Mouse (Mus musculus) layer of hippocampus, postnatal 14 days (tissue): Measurements from ENCODE around the gene Gm49510. TPM values are rescaled to one million over a fixed set of nuclear protein-coding genes. Genes with fewer than 3 reads are reported as not detected.

Experiments
- DNase-seq, 2 experiments: peaks; one replicate each; pipeline ENCODE4 v3.0.0; 2021 to 2022; ENCODE audit warnings: low spot score in 2 of 2, mixed read lengths in 1 of 2
- microRNA-seq, 2 experiments: library from miRNA; unstranded; fragments of <30 nt; microRNA quantifications; one replicate each; pipeline ENCODE4 v1.2.0; 2021
- total RNA-seq, 2 experiments: library from RNA; stranded (reverse); gene quantifications; 2 replicates each; pipeline ENCODE4 v1.2.3; 2021

Gm49510 gene
- total RNA-seq, 2 experiments from 2014 or later = 0.25 TPM; not detected in 1

DNA sequence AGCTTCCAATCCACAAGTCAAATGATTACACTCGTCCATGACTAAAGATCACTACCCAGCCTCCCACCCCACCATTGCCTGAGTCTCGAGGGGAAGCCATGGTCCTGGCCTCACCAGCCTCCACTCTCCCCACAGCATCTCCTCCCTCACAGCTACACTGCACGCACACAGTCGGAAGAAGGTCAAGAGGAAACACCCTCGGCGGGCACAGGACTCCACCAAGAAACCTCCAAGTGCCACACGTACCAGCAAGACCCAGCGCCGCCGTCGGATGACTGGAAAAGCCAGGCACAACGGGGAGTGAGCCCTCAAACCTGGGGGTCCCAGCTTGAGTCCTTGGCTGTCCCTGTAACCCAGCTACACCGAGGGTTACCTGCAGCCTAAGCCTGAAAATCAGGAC is 40.9 kb downstream of the Gm49510 start:
- no peak for DNase-seq

DNA sequence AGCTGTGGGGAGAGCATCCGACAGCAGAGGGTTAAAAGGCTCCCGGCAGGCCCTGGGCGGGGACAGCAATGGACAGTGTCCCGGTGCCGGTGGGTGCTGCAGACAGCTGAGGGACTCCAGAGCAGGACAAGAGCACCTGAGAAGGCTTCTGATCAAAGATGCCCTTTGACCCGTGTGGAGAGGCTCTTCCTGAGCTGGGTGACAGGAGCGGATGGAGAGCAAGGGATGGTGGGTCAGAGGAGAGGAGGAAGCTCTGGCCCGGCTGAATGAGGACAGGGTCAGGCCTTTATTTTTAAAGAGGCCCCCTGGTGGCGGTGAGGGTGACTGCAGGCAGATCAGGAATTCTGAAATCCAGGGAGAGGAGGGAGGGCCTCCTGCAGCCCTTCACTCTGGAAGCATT is 43.2 kb downstream of the Gm49510 start:
- DNase-seq = peak; percentile 84

DNA sequence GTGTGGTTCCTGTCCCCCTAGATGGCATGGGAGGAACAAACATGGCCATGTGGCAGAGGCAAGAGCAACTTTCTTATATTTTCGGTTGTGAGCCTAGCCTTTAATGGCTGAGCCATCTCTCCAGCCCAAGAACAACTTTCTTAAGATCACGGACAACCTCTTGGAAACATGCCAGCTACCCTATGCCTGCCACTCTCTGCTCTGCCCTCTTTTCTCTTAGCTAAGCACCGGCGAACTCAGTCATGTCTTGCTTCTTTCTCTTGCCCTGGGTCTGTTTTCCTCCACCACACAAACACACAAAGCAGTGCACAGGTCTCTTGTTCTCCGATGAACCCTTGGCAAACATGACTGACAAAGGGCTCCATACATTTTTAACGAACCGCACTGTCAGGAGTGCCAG is 46.8 kb downstream of the Gm49510 start:
- DNase-seq = no peak

DNA sequence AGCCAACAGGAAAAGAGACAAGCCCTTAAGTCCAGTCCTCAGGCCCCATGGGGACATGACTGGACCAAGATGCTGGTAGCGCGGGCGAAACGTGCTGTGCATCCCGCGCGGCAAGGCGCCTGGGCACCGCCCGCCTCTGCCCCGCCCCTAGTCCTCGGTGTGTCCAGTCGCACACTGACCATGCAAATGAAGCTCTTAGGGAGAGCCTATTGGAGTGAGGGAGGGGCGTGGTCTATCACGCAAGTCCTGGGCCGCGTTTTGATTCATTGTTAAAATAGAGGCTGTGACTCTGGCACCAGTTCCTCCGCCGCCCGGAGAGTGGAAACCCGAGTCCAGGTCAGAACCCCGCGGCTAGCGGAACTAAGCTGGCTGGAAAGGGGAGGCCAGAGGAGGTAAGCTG is 48.2 kb downstream of the Gm49510 start, which contains the start of gene Triobp:
Gene Triobp, plus strand, starts transcription at position 68 of the 400 bp plus-strand sequence.
- DNase-seq = peak; percentile 66 to 91

DNA sequence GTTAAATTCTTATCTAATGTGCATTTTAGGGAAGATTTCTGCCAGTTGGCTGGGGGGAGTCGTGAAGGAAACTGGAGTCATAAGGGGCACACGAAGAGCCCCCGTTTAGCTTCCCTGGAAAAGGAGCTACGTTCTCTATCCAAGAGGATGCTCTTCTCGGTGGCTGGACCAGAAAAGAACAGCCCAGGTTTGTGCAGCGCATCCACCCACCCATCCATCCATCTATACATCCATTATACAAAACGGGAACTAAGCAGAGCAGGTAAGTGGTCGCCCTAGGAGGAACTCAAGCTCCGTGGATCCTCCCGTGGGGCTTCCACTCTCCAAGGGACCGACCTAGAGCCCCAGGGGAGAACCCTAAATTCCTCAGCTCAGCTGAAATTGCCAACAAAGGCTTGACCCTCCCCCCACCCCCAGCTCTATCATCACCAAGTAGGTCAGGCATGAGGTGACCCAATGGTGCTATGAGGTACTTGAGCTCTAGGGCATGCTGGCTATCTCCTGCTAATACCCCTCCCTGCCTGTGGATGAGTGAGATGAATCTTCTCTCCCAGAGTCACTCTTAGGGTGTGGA is 48.8 kb downstream of the Gm49510 start:
- no peak for DNase-seq

DNA sequence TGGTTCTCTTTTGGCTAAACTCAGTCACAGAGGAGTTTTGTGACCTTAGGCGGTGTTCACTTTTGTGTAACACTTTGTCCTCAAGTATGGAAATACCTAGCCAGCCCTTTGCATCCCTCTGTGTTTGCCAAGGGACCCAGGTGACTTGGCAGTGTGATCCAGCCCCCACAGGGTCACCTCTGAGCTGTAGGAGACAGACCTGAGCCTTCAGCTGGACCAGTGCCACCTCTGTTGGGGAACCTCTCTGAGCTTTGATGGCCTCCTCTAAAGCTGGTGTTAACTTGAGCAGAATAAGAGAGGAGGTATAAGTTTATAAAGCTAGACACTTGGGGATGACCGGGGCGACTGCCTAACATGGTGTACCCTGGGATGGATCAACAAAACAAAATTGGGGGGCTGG is 49.4 kb downstream of the Gm49510 start:
- DNase-seq = no peak

DNA sequence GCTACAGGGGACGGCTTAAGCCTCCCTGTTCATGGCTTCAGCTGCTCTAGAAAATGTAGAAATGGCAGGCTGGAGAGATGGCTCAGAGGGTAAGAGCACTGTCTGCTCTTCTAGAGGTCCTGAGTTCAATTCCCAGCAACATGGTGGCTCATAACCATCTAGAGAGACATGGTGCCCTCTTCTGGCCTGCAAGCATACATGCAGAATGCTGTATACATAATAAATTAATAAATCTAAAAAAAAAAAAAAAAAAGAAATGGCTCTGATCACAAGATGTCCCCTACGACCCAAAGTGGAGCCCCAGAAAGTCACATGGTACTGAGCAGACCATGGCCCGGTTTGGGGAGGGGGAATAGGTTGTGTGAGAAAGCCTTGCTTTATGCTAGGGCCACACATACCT is 56.2 kb downstream of the Gm49510 start:
- no peak for DNase-seq

DNA sequence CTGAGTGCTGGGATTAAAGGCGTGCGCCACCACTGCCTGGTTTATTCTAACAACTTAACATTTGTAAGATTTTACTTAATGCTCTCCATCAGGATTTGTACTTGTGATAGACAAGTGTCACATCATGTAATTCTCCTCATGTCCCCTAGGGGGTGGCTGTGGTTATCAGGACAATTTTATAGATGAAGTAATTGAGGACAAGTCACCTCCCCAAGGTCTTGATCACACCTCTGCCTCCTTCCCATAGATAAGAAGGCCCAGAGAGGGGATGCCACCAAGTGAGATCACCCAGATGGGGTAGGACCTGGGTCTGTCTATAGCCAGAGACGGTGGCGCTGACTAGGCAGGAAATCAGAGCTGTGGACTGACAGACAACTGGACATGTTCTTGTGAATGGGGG is 56.9 kb downstream of the Gm49510 start:
- no peak for DNase-seq

DNA sequence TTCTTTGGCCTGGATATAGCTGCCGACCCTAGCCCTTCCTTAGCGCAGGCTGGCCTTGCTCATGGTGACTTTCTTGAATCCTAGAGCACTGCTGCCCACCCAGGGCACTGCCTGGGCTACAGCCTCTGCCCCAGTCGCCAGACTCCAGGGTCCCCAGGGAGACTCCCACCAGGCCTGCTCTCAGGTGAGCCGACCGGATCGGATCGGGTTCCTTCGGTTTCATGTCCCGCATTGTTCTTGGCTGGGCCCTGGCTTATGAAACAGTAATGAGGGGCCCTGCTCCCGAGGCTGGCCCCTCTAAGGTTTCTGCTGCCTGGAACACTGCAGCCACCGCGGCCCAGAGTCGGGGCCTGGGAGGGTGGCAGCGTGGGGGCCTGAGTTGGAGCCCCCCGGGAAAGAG is 57.6 kb downstream of the Gm49510 start:
- no peak for DNase-seq

DNA sequence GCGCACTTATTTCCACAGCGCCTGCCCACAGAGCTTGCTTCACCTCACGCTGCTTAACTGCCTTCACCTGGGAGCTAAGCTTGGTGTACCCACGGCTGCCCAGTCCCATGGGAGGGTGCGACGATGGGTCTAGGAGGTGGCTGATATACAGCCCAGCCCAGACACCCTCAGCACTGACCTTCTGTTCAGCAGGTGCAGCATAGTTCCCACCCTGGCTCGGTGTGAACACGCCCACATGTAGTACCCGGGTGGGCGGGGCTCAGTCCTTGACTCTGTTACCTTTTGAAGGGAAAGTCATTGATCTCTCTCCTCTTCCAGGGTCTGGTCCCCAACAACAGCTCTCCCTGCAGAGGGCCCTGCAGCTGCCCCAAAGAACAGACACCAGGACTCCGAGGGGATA is 60.1 kb downstream of the Gm49510 start:
- DNase-seq = no peak

DNA sequence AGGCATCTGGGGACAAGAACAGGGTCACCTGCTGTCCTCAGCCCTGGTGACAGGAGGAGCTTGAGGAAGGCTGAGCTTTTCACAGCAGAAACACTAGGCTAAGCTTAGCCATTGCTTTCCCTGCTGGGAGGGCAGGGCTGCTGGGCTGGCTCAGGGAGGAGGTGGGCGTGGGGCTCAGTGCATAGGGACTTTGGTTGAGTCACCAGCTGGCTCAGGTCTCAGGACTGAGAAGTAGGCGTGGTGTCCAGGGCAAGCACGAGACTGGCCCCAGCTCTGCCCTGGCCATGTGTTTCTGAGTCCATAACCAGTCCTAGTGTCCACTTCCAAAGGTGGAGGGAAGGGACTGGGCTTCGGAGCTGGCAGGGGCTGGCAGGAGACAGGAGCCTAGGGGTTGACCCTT is 60.6 kb downstream of the Gm49510 start:
- DNase-seq = no peak

DNA sequence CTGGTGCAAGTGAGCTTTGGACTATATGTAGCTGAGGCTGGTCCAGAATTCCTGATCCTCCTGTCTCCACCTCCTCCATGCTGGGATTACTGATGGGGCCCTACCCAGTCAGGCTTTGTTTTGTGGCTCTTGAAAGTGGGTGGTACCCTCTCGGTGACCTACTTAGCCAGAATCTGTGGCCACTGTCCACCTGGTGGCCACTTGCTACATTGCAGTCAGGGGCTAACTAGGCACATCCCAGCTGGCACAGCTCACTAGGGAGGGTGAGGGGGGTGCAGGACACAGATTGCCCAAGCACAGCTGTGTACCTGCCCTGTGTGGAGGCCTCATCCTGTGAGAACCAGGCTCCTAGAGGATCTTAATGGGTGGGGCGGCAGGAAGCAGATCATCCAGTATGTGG is 63.4 kb downstream of the Gm49510 start:
- DNase-seq = peak in 1 of 2 experiments; percentile 41

Small RNA genes within 50 kb of the gene (microRNA-seq; reads per million reads assigned to microRNA genes)
- gene Mir6955 = 0 to 1.1 reads per million in 2 experiments

Other genes with a start within 250 kb of the Gm49510 start
- 100 to 1,000 TPM; 161 to 171 TPM for gene Elfn2, start 180.9 kb upstream of the Gm49510 start, total RNA-seq
- gene Mfng, start 126.2 kb upstream of the Gm49510 start, total RNA-seq = 1 to 10 TPM; 7.9 to 8.3 TPM
- 1 to 10 TPM; 4.8 to 4.9 TPM for gene Card10, start 96.6 kb upstream of the Gm49510 start, total RNA-seq
- 10 to 100 TPM in 1 of 2 experiments, 1 to 10 TPM in 1; 9.9 to 10.5 TPM for gene Cdc42ep1, start 57.0 kb upstream of the Gm49510 start, total RNA-seq
- gene Lgals2, start 44.1 kb upstream of the Gm49510 start, total RNA-seq = not detected
- gene Gga1, start 22.5 kb upstream of the Gm49510 start, total RNA-seq = 10 to 100 TPM; 51.3 to 52.4 TPM
- 10 to 100 TPM; 16.1 to 16.8 TPM for gene Sh3bp1, start 101 bp downstream of the Gm49510 start, total RNA-seq
- 100 to 1,000 TPM; 141 to 146 TPM for gene Pdxp, start 14.3 kb downstream of the Gm49510 start, total RNA-seq
- gene Lgals1, start 27.1 kb downstream of the Gm49510 start, total RNA-seq = 10 to 100 TPM; 15.3 to 27.0 TPM
- gene Nol12, start 35.3 kb downstream of the Gm49510 start, total RNA-seq = 10 to 100 TPM; 35.9 to 36.1 TPM
- gene Triobp, start 48.1 kb downstream of the Gm49510 start, total RNA-seq = 10 to 100 TPM; 19.3 to 21.1 TPM
- gene H1f0, start 128.8 kb downstream of the Gm49510 start, total RNA-seq = 10 to 100 TPM; 88.8 to 94.3 TPM
- under 1 TPM in 1 of 2 experiments, not detected in 1; 0.72 TPM for gene Galr3, start 142.2 kb downstream of the Gm49510 start, total RNA-seq
- 10 to 100 TPM; 18.9 to 19.0 TPM for gene Ankrd54, start 163.2 kb downstream of the Gm49510 start, total RNA-seq
- 10 to 100 TPM; 82.2 to 83.1 TPM for gene Eif3l, start 175.5 kb downstream of the Gm49510 start, total RNA-seq
- gene Micall1, start 209.2 kb downstream of the Gm49510 start, total RNA-seq = 10 to 100 TPM; 36.5 to 39.3 TPM
- 100 to 1,000 TPM; 114 to 125 TPM for gene Polr2f, start 241.3 kb downstream of the Gm49510 start, total RNA-seq
- gene 1700088E04Rik, start 241.6 kb downstream of the Gm49510 start, total RNA-seq = 10 to 100 TPM; 12.4 to 13.5 TPM